Mouse (Mus musculus) gastrocnemius, adult 2 months (tissue): ENCODE measurements around the gene Lin37. TPM values are rescaled to one million over a fixed set of nuclear protein-coding genes. Genes with fewer than 3 reads are reported as not detected.

Experiments
- DNase-seq: peaks from one replicate; pipeline ENCODE4 v3.0.0; 2022
- H3K27ac ChIP-seq: fragments of 200-600 bp; 2 replicates; pipeline ENCODE4 v1.8.1; 2022; ENCODE audit warnings: mild to moderate bottlenecking
- H3K4me3 ChIP-seq: fragments of 200-600 bp; 2 replicates; pipeline ENCODE4 v1.8.1; 2022; ENCODE audit warnings: mild to moderate bottlenecking, moderate library complexity
- CTCF ChIP-seq: fragments of 200-600 bp; IDR thresholded peaks from 2 replicates; pipeline ENCODE4 v1.8.1; 2022; ENCODE audit warnings: antibody characterized with exemption, mild to moderate bottlenecking, moderate library complexity
- intact Hi-C: fragments of 180-260 bp; cut with DNase I; formaldehyde crosslinking; loops from one replicate; pipeline ENCODE4 v1.15.1; 2025
- total RNA-seq, 2 experiments: library from RNA; stranded (reverse); gene quantifications; 2 replicates each; pipeline ENCODE4 v1.2.3; 2021

Gene Lin37
- total RNA-seq, 2 experiments from 2014 or later, result 9.2 to 10.5 TPM

DNA sequence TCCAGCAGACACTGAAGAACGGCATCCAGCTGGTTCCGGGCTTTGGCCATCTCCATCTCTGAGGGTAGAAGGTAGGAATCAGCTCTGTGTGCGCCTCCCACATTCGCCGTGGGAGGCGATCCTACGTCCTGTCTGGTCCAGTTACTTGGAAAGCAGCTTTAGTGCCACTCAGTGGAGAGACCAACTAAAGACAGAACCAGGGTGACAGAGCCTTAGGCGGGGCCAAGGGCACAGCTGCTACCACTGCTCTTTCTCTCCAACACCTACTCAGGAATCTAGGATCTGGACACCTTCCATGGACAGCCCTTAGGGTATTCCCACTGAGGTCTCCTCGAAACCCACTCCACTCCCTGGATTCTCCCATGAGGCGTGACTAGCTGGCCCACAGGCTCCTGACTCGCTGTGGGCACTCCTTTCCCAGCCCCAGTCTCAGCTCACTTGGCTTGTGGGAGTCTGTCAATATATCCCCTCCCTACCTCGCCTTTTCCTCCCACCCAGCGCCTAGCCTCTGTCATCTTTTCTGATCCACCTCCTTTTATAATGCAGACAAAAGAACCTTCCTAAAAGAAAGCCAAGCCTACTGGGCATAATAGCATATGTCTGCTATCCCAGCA lies 1.6 kb downstream of the Lin37 start:
- no peak for TF ChIP-seq CTCF
- DNase-seq, result no peak
- peak overlapping the region; percentile 69; the same call in 1 of the 2 replicates for H3K4me3 ChIP-seq
- intact Hi-C loops, result no loop called here
- H3K27ac ChIP-seq, result peak overlapping the region; percentile 90; the same call in 1 of the 2 replicates

DNA sequence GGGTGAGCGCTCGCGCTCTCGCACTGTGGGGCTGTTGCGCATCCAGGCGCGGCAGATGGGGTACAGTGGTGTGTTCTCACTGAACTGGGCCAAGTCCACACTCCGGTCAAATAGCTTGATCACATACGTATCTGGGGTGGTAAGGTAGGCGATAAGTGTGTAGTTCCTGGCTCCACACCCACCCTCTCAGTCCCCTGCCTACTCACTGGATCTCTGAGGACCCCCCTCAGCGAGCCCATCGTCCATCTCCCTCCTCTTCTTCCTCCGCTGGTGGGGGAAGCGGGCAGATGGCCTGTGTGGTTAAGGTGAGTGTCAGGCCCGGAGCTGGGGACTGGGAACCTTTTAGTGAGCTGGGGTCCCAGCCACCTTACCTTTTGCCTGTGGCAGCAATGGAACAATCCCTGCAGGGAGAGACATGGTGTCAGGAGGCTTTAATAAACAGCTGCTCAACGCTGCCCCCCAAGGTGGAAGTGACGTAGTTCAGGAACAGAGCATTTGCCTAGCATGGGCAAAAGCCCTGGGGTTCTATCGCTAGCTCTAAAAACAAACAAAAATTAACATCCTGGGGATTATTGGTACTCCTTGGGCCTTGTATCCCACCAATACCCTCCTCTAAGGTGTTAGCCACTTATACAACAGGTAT lies 2.6 kb downstream of the Lin37 start:
- Histone ChIP-seq H3K27ac (peak overlapping the region; percentile 21; the same call in 1 of the 2 replicates), H3K4me3 (no peak overlapping the region)
- TF ChIP-seq CTCF, result peak; percentile 26; the same call in 1 of the 2 replicates
- intact Hi-C loops, result no loop called here
- no peak for DNase-seq

DNA sequence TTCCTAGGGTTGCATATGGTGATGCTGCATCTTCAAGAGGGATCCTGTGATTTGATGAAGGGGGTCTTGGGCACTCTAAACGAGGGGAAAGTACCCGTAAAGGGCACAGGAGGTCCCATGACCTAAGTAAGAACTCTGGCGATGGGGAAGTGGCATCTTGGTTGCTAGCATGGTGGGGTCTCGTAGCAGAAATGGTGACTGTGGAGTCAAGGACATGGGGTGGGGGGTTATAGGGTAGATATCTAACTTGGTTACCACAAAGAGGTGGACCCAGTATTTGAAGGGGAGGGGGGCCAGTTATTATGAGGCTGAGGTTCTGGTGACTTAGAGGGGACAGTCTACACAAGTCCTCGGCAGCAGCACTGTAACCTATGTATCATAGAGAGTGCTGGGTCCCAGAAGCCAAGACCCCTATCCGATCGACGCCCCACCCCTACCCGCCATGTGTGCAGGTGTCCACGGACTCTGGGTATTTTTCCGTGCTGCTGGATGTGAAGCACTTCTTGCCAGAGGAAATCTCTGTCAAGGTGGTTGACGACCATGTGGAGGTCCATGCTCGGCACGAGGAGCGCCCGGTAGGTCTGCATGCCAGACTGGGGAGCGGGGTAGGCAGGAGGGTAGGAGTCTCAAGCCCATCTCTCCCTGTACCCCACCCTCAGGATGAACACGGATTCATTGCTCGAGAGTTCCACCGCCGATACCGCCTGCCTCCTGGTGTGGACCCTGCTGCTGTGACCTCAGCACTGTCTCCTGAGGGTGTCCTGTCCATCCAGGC lies 5.6 kb downstream of the Lin37 start:
- intact Hi-C loops, result loop anchor here (2.0 kb wide), 1 partner anchor 35 kb away; the partner anchor contains the start of gene Kmt2b
- no peak for DNase-seq
- TF ChIP-seq CTCF, result no peak
- H3K4me3 ChIP-seq, result peak overlapping the region; percentile 78
- H3K27ac ChIP-seq, result peak overlapping the region; percentile 98

DNA sequence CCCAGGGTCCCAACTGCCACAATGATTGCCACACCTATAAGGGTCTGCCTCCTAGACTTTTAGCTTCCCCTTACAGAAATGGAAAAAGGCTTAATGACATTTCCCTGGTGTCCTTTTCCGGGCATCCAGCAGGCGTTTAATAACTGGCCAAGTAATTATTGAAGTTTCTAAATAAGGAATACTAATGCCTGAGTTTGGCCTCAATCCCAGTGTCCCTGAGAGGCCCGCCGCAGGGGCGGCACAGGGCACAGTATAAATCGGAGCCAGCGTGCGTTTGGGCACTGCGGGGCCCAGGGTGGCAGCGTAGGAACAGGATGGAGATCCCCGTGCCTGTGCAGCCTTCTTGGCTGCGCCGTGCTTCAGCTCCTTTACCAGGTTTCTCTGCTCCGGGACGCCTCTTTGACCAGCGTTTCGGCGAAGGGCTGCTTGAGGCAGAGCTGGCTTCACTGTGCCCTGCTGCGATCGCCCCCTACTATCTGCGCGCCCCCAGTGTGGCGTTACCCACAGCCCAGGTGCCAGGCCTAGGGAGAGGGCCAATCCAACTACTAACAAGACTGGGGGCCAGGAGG lies 6.5 kb downstream of the Lin37 start:
- no peak for TF ChIP-seq CTCF
- Histone ChIP-seq H3K4me3 (peak overlapping the region; percentile 78), H3K27ac (peak overlapping the region; percentile 98)
- DNase-seq, result peak; percentile 85
- intact Hi-C loops, result no loop called here

DNA sequence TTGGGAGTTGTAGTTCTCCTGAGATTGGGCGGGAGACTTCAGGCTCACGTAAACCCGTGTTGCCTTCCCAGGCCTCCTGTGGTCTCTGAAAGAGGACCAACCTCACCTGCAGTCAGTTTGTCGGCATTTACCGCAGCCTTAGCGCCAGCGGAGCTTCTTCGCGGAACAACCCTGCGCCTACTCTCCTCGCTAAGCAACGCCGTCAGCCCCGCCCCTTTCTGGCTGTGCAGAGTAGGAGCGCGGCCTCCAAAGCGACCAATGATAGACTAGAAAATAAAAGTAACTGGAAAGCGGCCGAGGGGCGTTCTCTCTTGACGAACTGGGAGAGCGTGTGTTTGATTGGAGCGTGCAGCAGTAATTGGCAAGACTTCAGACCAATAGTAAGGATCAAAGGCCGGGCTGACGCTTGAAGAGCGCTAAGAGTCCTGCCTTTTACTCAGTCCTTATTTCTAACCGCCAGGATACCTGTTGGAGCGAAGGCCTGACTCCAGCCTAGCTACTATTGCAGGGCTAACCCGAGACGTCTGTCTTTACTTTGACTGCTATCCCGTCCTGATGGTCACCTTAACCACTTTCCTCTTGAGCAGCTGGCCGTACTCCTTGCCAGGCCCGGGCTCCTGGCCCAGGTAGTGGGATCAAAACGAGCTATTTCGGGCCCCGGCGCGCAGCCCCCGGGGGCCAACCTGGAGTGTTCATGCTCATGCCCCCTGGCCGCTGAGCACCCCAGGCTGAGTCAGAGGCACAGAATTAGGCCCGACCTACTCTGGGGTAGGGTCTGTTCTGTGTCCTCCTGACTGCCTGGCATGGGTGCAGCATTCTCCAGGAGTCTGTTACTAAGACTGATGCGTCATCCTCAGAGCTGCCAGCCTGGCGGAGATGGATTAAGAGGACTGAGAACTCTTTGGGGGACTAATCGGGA lies 7.3 kb downstream of the Lin37 start, which contains the start of the genes Hspb6 and Proser3:
Gene Hspb6, plus strand, starts transcription at position 77 of the 919 bp plus-strand sequence.
Gene Proser3, minus strand, starts transcription at position 198 of the 919 bp plus-strand sequence.
- no peak for TF ChIP-seq CTCF
- Histone ChIP-seq H3K27ac (peak within 1 kb of the TSS; percentile 98), H3K4me3 (peak within 1 kb of the TSS; percentile 78)
- peak; percentile 98 for DNase-seq
- intact Hi-C loops, result no loop called here

DNA sequence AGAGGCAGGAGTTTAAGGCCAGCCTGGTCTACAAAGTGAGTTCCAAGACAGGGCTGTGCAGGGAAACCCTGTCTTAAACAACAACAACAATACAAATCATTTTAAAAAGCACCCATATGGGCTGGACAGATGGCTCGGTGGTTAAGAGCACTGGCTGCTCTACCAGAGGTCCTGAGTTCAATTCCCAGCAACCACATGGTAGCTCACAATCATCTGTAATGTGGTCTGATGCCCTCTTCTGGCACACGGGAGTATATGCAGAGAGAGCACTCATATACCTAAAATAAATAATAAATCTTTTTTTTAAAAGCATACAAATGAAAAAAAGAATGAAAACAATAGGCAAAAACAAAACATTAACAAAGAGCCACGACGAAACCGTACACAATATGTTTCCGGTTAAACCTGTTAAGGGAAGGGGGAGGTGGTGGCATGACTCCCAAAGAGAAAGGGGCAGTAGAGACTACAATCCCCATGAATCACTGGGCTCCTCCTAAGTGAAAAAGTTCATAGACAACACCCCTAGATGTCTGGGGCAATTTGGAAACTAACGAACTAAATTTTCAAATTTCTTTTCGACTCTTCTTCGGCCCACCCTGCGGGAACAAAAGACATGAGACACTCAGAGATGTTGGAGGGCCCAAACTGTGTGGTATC lies 8.1 kb downstream of the Lin37 start:
- intact Hi-C loops, result no loop called here
- peak overlapping the region; percentile 78 for H3K4me3 ChIP-seq
- peak; percentile 68 for TF ChIP-seq CTCF
- peak overlapping the region; percentile 98 for H3K27ac ChIP-seq
- DNase-seq, result peak; percentile 56

DNA sequence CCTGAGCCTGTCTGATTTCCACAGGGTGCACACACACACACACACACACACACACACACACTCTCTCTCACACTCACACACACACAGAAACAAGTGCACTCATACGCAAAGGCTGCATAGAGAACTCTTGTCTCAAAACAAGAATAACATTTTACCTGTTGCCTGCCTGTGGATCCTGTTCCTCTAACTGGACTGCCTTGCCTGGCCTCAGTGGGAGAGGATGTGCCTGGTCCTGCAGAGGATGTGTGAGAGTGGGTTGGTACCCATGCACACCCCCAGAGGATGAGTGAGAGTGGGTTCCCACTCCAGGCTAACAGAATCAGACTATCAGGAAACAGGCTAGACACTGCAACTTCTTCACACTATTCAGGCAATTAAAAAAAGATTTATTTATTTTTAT lies 9.0 kb downstream of the Lin37 start:
- Histone ChIP-seq H3K27ac (no peak overlapping the region), H3K4me3 (no peak overlapping the region)
- no peak for DNase-seq
- no peak for TF ChIP-seq CTCF
- intact Hi-C loops, result no loop called here

DNA sequence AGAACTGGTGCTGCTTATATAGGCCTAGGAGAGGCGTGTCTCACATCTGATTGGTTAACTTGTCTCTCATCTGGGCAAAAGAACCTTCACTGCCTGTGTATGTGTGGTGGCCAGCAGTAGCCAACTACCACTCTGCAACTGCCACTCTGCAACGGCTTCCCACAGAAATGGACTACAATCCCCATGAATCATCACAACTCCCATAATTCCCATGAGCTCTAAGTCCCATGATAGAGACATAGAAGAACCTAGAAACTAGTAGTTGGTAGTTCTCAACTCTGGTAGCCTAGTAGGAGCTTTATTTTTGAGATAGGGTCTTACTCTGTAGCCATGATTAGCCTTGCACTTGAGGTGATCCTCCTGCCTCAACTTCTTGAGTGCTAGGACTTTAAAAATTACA lies 9.8 kb downstream of the Lin37 start:
- no peak for DNase-seq
- Histone ChIP-seq H3K27ac (no peak overlapping the region), H3K4me3 (no peak overlapping the region)
- no peak for TF ChIP-seq CTCF
- intact Hi-C loops, result no loop called here

DNA sequence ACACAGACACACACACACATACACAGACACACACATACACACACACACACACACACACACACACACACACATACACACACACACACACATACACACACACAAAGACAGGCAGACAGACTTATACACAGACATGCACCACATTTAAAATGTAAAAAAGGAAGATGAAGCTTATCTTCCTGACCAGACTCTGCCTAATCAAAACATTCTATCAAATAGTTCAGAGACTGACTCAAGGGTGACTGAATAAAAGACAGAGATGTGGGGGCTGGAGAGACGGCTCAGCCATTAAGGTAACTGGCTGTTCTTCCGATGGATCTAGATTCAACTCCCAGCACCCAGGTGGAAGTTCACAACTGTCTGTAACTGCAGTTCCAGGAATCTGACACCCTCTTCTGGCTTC lies 15.3 kb downstream of the Lin37 start:
- no peak overlapping the region for H3K27ac ChIP-seq
- no peak for TF ChIP-seq CTCF
- intact Hi-C loops, result no loop called here

DNA sequence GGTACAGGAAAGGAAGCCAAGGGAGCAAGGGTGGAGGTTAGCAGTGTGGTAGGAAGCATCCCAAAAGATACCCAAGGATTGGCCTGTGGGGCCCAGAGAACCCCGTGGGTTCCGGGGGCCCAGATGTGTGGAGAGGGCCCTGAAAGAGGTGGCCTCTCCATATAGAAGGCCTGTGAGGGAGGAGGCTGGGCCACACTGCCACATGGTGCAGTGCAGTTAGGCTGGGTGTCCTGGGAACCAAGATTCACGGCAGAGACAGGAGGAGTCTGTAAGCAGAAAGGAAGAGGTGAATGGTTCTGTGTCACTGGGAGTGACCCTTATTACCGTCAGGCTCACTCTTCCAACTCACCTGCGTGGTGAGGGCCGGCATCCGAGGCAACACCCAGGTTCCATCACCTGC lies 19.1 kb downstream of the Lin37 start:
- intact Hi-C loops, result no loop called here
- no peak overlapping the region for H3K4me3 ChIP-seq
- no peak for TF ChIP-seq CTCF
- no peak for DNase-seq
- H3K27ac ChIP-seq, result no peak overlapping the region

More for the DNA sequence above, 15.3 kb downstream of the Lin37 start:
- no peak overlapping the region for H3K4me3 ChIP-seq
- DNase-seq, result no peak
